Comparison of ENCODE assay signal across 9 mouse cellular contexts in genomic region chr13:24862520-24862919, GRCm38 (mm10). TPM values are rescaled to one million over a fixed set of nuclear protein-coding genes. Genes with fewer than 3 reads are reported as not detected.
DNase-seq lines count a peak whose midpoint lies in the region; ATAC-seq and TF ChIP-seq lines count a peak whose summit lies in the region.
"Had no signal": no experiment of that assay in that cellular context is flagged by ENCODE, and none has a peak within 500 bp of the region (broad histone marks: within the 10 kb centered on the region; RNA-seq: fewer than 3 reads in every experiment).

No protein-coding gene starts in this region.

- no peak overlapping the region for H3K27ac ChIP-seq in midbrain, embryonic 10.5 days (replicated peaks)
- H3K27ac ChIP-seq in midbrain, embryonic 11.5 days (ENCODE audit: low read depth, low read length), result no peak overlapping the region
- no peak overlapping the region for H3K27ac ChIP-seq in liver, embryonic 13.5 days
- H3K27ac ChIP-seq in spleen, adult 2 months (ENCODE audit: insufficient read depth, low read length), result no peak overlapping the region
- no peak overlapping the region for H3K27ac ChIP-seq in forebrain, embryonic 15.5 days (replicated peaks)

- no peak overlapping the region for H3K4me2 ChIP-seq in midbrain, embryonic 11.5 days
- no peak overlapping the region for H3K4me2 ChIP-seq in liver, embryonic 13.5 days
- H3K4me2 ChIP-seq in forebrain, embryonic 15.5 days (replicated peaks), result no peak overlapping the region

- H3K36me3 ChIP-seq in midbrain, embryonic 10.5 days, result no peaks in the 10 kb centered on the region
- H3K36me3 ChIP-seq in midbrain, embryonic 11.5 days (ENCODE audit: control insufficient read depth, insufficient read depth, low read length), result no peaks in the 10 kb centered on the region
- no peaks in the 10 kb centered on the region for H3K36me3 ChIP-seq in liver, embryonic 13.5 days
- H3K36me3 ChIP-seq in spleen, adult 2 months (ENCODE audit: control insufficient read depth, insufficient read depth, low read length), result no peaks in the 10 kb centered on the region
- no peaks in the 10 kb centered on the region for H3K36me3 ChIP-seq in forebrain, embryonic 15.5 days

- ATAC-seq in midbrain, embryonic 11.5 days (ENCODE audit: low FRiP score), result no peak
- ATAC-seq in liver, embryonic 13.5 days (ENCODE audit: low read depth), result no peak
- no peak for ATAC-seq in forebrain, embryonic 15.5 days (replicated peaks)

- no peak for TF ChIP-seq POLR2A in spleen, adult 2 months (IDR thresholded peaks at IDR 0.05; ENCODE audit: low read depth, low read length)

- peaks cover 10% of the 10 kb centered on the region; the same call in 1 of the 2 replicates for H3K4me1 ChIP-seq in midbrain, embryonic 10.5 days
- no peaks in the 10 kb centered on the region for H3K4me1 ChIP-seq in midbrain, embryonic 11.5 days (ENCODE audit: control insufficient read depth, insufficient read depth, low read length)
- peaks cover 10% of the 10 kb centered on the region; the same call in 1 of the 2 replicates for H3K4me1 ChIP-seq in liver, embryonic 13.5 days (replicated peaks)
- H3K4me1 ChIP-seq in spleen, adult 2 months (ENCODE audit: control insufficient read depth, insufficient read depth, insufficient read length), result 0 out of 2 replicates have a peak, but pooled peaks cover 5% of the 10 kb centered on the region
- H3K4me1 ChIP-seq in forebrain, embryonic 15.5 days, result no peaks in the 10 kb centered on the region

- peak; percentile 45; the same call in 1 of the 2 replicates for TF ChIP-seq CTCF in spleen, adult 2 months (IDR thresholded peaks at IDR 0.05; ENCODE audit: extremely low read depth, insufficient read depth, insufficient read length, insufficient replicate concordance)

- no peak overlapping the region for H3K9ac ChIP-seq in midbrain, embryonic 11.5 days (ENCODE audit: low read length)
- H3K9ac ChIP-seq in liver, embryonic 13.5 days, result no peak overlapping the region
- no peak overlapping the region for H3K9ac ChIP-seq in forebrain, embryonic 15.5 days (replicated peaks)

- no peaks in the 10 kb centered on the region for H3K9me3 ChIP-seq in midbrain, embryonic 10.5 days (replicated peaks)
- H3K9me3 ChIP-seq in midbrain, embryonic 11.5 days (ENCODE audit: control insufficient read depth, low read length), result no peaks in the 10 kb centered on the region
- no peaks in the 10 kb centered on the region for H3K9me3 ChIP-seq in liver, embryonic 13.5 days (replicated peaks)
- no peaks in the 10 kb centered on the region for H3K9me3 ChIP-seq in forebrain, embryonic 15.5 days

- H3K4me3 ChIP-seq in midbrain, embryonic 10.5 days, result no peak overlapping the region
- no peak overlapping the region for H3K4me3 ChIP-seq in midbrain, embryonic 11.5 days (ENCODE audit: low read depth, low read length)
- no peak overlapping the region for H3K4me3 ChIP-seq in liver, embryonic 13.5 days (replicated peaks)
- H3K4me3 ChIP-seq in spleen, adult 2 months (ENCODE audit: extremely low read depth, insufficient read depth, insufficient read length), result no peak overlapping the region
- no peak overlapping the region for H3K4me3 ChIP-seq in forebrain, embryonic 15.5 days
- H3K4me3 ChIP-seq: megakaryocyte, embryonic 14.5 days had no signal

- H3K27me3 ChIP-seq in midbrain, embryonic 10.5 days (ENCODE audit: low read depth, poor library complexity, severe bottlenecking), result no peaks in the 10 kb centered on the region
- no peaks in the 10 kb centered on the region for H3K27me3 ChIP-seq in midbrain, embryonic 11.5 days (ENCODE audit: control insufficient read depth, insufficient read depth, low read length)
- H3K27me3 ChIP-seq in liver, embryonic 13.5 days, result no peaks in the 10 kb centered on the region
- H3K27me3 ChIP-seq in spleen, adult 2 months (ENCODE audit: control insufficient read depth, insufficient read depth, low read length), result no peaks in the 10 kb centered on the region
- H3K27me3 ChIP-seq in forebrain, embryonic 15.5 days, result no peaks in the 10 kb centered on the region

- 59% methylated on average over 7 of the region's 7 CpGs for WGBS in midbrain, embryonic 10.5 days
- 61% methylated on average over 7 of the region's 7 CpGs for WGBS in midbrain, embryonic 11.5 days
- 46% methylated on average over 7 of the region's 7 CpGs for WGBS in liver, embryonic 13.5 days (ENCODE audit: insufficient replicate concordance)
- 68% methylated on average over 7 of the region's 7 CpGs for WGBS in spleen, adult 2 months
- 64% methylated on average over 7 of the region's 7 CpGs for WGBS in forebrain, embryonic 15.5 days

- DNase-seq in midbrain, embryonic 10.5 days (ENCODE audit: low spot score), result peak; percentile 30
- no peak for DNase-seq in midbrain, embryonic 11.5 days (ENCODE audit: low spot score, missing footprints)
- peak; percentile 87 for DNase-seq in ZHBTc4 (ENCODE audit: low read depth, low spot score)
- DNase-seq in cerebellum, postnatal 36 days, result peak; percentile 64
- peak; percentile 76 for DNase-seq in kidney, adult 9 months
- DNase-seq in liver, embryonic 13.5 days, result peak; percentile 35
- DNase-seq in spleen, adult 2 months (ENCODE audit: low read depth in 1 of 2, low spot score in 2 of 2), result peak; percentile 17 to 50

RNA-seq across cellular contexts. Expression of gene D130043K22Rik, which starts 17.6 kb away (rescaled TPM):
- 0.48 and 0.92 TPM in 2 replicates for polyA plus RNA-seq in midbrain, embryonic 10.5 days (2016; fragmentation: Nextera tagmentation; extraction: Ambion mirVana)
- 0.58 and 1.1 TPM in 2 replicates for polyA plus RNA-seq in midbrain, embryonic 11.5 days (2014; fragmentation: Nextera tagmentation; extraction: Ambion mirVana)
- polyA plus RNA-seq in liver, embryonic 13.5 days (2015; fragmentation: Nextera tagmentation; extraction: Ambion mirVana), result 0.13 and 0.16 TPM in 2 replicates
- 0.01 TPM in 1 of 2 replicates, not detected in the other for polyA plus RNA-seq in spleen, adult 2 months (2012; rRNA removed)
- 2.9 and 3.2 TPM in 2 replicates for polyA plus RNA-seq in forebrain, embryonic 15.5 days (2015; fragmentation: Nextera tagmentation; extraction: Ambion mirVana)

RNA-seq across cellular contexts. Expression of gene Tdp2, which starts 31.0 kb away (rescaled TPM):
- 72.0 and 78.6 TPM in 2 replicates for polyA plus RNA-seq in midbrain, embryonic 10.5 days (2016; fragmentation: Nextera tagmentation; extraction: Ambion mirVana)
- 79.6 and 80.9 TPM in 2 replicates for polyA plus RNA-seq in midbrain, embryonic 11.5 days (2014; fragmentation: Nextera tagmentation; extraction: Ambion mirVana)
- polyA plus RNA-seq in liver, embryonic 13.5 days (2015; fragmentation: Nextera tagmentation; extraction: Ambion mirVana), result 29.4 and 36.7 TPM in 2 replicates
- polyA plus RNA-seq in spleen, adult 2 months (2012; rRNA removed), result 12.9 and 16.5 TPM in 2 replicates
- polyA plus RNA-seq in forebrain, embryonic 15.5 days (2015; fragmentation: Nextera tagmentation; extraction: Ambion mirVana), result 46.5 and 48.9 TPM in 2 replicates

RNA-seq across cellular contexts. Expression of gene Acot13, which starts 31.2 kb away (rescaled TPM):
- 56.1 and 56.7 TPM in 2 replicates for polyA plus RNA-seq in midbrain, embryonic 10.5 days (2016; fragmentation: Nextera tagmentation; extraction: Ambion mirVana)
- polyA plus RNA-seq in midbrain, embryonic 11.5 days (2014; fragmentation: Nextera tagmentation; extraction: Ambion mirVana), result 53.5 and 58.8 TPM in 2 replicates
- polyA plus RNA-seq in liver, embryonic 13.5 days (2015; fragmentation: Nextera tagmentation; extraction: Ambion mirVana), result 66.4 and 68.0 TPM in 2 replicates
- polyA plus RNA-seq in spleen, adult 2 months (2012; rRNA removed), result 15.8 and 17.7 TPM in 2 replicates
- 58.8 and 60.0 TPM in 2 replicates for polyA plus RNA-seq in forebrain, embryonic 15.5 days (2015; fragmentation: Nextera tagmentation; extraction: Ambion mirVana)
